Mouse (Mus musculus) heart, postnatal 10 days (tissue): ENCODE results near the gene Scap. TPM values are rescaled to one million over a fixed set of nuclear protein-coding genes. Genes with fewer than 3 reads are reported as not detected.

Experiments used
- total RNA-seq, 2 experiments: library from RNA; stranded (reverse); gene quantifications; 2 replicates each; pipeline ENCODE4 v1.2.3; 2021

The Scap gene
- total RNA-seq, 2 experiments from 2014 or later = 31.3 to 32.1 TPM

Other genes with a start within 250 kb of the Scap start
- gene Smarcc1, start 215.6 kb upstream of the Scap start, total RNA-seq = 10 to 100 TPM; 42.1 to 47.5 TPM
- 10 to 100 TPM; 67.7 to 78.4 TPM for gene Dhx30, start 215.5 kb upstream of the Scap start, total RNA-seq
- gene Cspg5, start 89.5 kb upstream of the Scap start, total RNA-seq = under 1 TPM; 0.43 to 0.55 TPM
- 1 to 10 TPM; 4.5 to 4.7 TPM for gene Elp6, start 28.1 kb upstream of the Scap start, total RNA-seq
- gene Ptpn23, start 74.9 kb downstream of the Scap start, total RNA-seq = 10 to 100 TPM; 23.1 to 25.2 TPM
- 1 to 10 TPM in 1 of 2 experiments, under 1 TPM in 1; 0.92 to 1.8 TPM for gene Ngp, start 86.5 kb downstream of the Scap start, total RNA-seq
- gene Klhl18, start 143.4 kb downstream of the Scap start, total RNA-seq = 10 to 100 TPM; 13.3 to 13.8 TPM
- gene Kif9, start 143.7 kb downstream of the Scap start, total RNA-seq = under 1 TPM; 0.19 to 0.22 TPM
- 10 to 100 TPM; 61.5 to 61.6 TPM for gene Setd2, start 199.3 kb downstream of the Scap start, total RNA-seq